Mouse (Mus musculus) kidney, embryonic 14.5 days (tissue): ENCODE measurements around the gene Crygc. TPM values are rescaled to one million over a fixed set of nuclear protein-coding genes. Genes with fewer than 3 reads are reported as not detected.

Experiments
- ATAC-seq: fragments of 200-750 bp; cut with Nextera tagmentation; 2 replicates; pipeline ENCODE4 v1.8.0; 2017; ENCODE audit warnings: moderate number of reproducible peaks, mild to moderate bottlenecking, moderate TSS enrichment, moderate library complexity; ENCODE audit not compliant: low FRiP score, low TSS enrichment
- H3K27ac ChIP-seq: fragments of 300-500 bp; sonication (generic); 2 replicates; pipeline ENCODE4 v1.5.1; 2014; ENCODE audit warnings: low read depth, mild to moderate bottlenecking, low read length, moderate library complexity, mixed read lengths
- H3K27me3 ChIP-seq: fragments of 300-500 bp; sonication (generic); 2 replicates; pipeline ENCODE4 v1.6.1; 2014; ENCODE audit warnings: mild to moderate bottlenecking, low read length; ENCODE audit not compliant: control insufficient read depth, insufficient read depth
- H3K36me3 ChIP-seq: fragments of 300-500 bp; sonication (generic); 2 replicates; pipeline ENCODE4 v1.6.1; 2014; ENCODE audit warnings: low read length, mixed read lengths; ENCODE audit not compliant: control insufficient read depth, insufficient read depth
- H3K4me1 ChIP-seq: fragments of 300-500 bp; sonication (generic); 2 replicates; pipeline ENCODE4 v1.6.1; 2014; ENCODE audit warnings: low read length, mixed read lengths; ENCODE audit not compliant: control insufficient read depth, insufficient read depth
- H3K4me2 ChIP-seq: fragments of 300-500 bp; sonication (generic); replicated peaks from 2 replicates; pipeline ENCODE4 v1.6.1; 2014; ENCODE audit warnings: low read depth, mild to moderate bottlenecking, low read length
- H3K4me3 ChIP-seq: fragments of 300-500 bp; sonication (generic); 2 replicates; pipeline ENCODE4 v1.5.1; 2014; ENCODE audit warnings: mild to moderate bottlenecking, low read length
- H3K9ac ChIP-seq: fragments of 300-500 bp; sonication (generic); 2 replicates; pipeline ENCODE4 v1.6.1; 2014; ENCODE audit warnings: low read depth, mild to moderate bottlenecking, low read length, moderate library complexity
- H3K9me3 ChIP-seq: fragments of 300-500 bp; sonication (generic); 2 replicates; pipeline ENCODE4 v1.6.1; 2016; ENCODE audit warnings: low read length; ENCODE audit not compliant: control insufficient read depth
- WGBS: fragments of 180-500 bp; shearing (Covaris S2); extraction: QIAGEN DNeasy Blood & Tissue Kit; methylation state at CpG from one replicate; pipeline ENCODE4 v1.1.7; 2014; 5-methylcytosine and 5-hydroxymethylcytosine counted together
- polyA plus RNA-seq: library from polyadenylated mRNA; unstranded; fragments of >200 nt; fragmentation: Nextera tagmentation; extraction: Ambion mirVana; gene quantifications from 2 replicates; pipeline ENCODE4 v1.2.1, GENCODE M21; 2014

Crygc gene
- polyA plus RNA-seq, 1 experiment from 2014 or later, result not detected

DNA sequence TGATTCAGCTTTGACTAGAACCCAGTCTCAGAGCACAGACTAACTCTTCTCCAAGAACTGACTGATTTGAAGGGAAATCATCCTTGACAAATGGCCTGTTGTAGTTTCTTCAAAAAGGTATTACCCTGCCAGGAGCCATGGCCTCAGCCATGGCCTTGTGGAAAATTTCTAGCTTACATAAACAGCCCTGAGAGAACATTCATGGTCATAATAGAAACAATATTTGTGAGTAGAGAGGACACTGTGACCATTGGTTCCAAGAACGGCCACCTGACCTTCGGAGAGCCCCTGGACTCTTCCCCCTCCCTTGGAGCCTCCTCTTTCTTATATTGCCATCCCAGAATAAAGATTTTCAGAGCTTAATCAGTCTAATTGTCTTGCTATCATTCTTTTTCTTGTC is 30.1 kb downstream of the Crygc start:
- no peak overlapping the region for H3K4me2 ChIP-seq
- H3K4me3 ChIP-seq, result no peak overlapping the region
- H3K27ac ChIP-seq, result no peak overlapping the region
- WGBS, result 90% methylated on average over 2 of the region's 2 CpGs
- no peak overlapping the region for H3K9ac ChIP-seq
- no peaks in the 10 kb centered on the region for H3K4me1 ChIP-seq
- no peaks in the 10 kb centered on the region for H3K9me3 ChIP-seq
- no peaks in the 10 kb centered on the region for H3K27me3 ChIP-seq
- no peak for ATAC-seq
- no peaks in the 10 kb centered on the region for H3K36me3 ChIP-seq

DNA sequence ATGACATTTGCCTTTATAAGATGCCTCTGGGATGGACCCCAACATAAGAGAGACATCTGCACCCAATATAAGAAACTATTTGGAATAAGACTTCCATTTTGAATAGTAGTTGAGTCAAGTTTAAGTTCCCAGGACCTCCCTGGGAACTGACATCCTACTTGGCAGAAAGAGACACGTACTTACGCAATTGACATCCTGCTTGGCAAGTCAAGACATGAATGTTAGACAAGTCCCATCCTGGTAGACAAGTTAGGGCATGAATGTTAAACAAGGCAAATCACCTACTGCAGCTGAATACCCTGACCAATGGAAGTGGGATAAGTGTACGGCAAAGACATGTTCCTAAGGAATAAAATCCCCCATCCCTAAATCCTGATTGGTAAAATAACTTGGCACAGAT is 31.7 kb downstream of the Crygc start:
- H3K4me3 ChIP-seq, result no peak overlapping the region
- WGBS, result 98% methylated on average over 3 of the region's 3 CpGs
- no peaks in the 10 kb centered on the region for H3K9me3 ChIP-seq

GRCm38 (mm10) chr1:65040806-65041205 is 32.7 kb downstream of the Crygc start:
- 62% methylated on average over 6 of the region's 6 CpGs for WGBS
- Histone ChIP-seq H3K9me3 (no peaks in the 10 kb centered on the region), H3K36me3 (no peaks in the 10 kb centered on the region), H3K9ac (no peak overlapping the region), H3K4me2 (no peak overlapping the region), H3K4me3 (no peak overlapping the region), H3K27ac (no peak overlapping the region), H3K27me3 (no peaks in the 10 kb centered on the region), H3K4me1 (no peaks in the 10 kb centered on the region)
- no peak for ATAC-seq

More for the DNA sequence above, 31.7 kb downstream of the Crygc start:
- ATAC-seq, result no peak
- Histone ChIP-seq H3K27ac (no peak overlapping the region), H3K27me3 (no peaks in the 10 kb centered on the region), H3K4me2 (no peak overlapping the region), H3K4me1 (no peaks in the 10 kb centered on the region), H3K9ac (no peak overlapping the region), H3K36me3 (no peaks in the 10 kb centered on the region)

DNA sequence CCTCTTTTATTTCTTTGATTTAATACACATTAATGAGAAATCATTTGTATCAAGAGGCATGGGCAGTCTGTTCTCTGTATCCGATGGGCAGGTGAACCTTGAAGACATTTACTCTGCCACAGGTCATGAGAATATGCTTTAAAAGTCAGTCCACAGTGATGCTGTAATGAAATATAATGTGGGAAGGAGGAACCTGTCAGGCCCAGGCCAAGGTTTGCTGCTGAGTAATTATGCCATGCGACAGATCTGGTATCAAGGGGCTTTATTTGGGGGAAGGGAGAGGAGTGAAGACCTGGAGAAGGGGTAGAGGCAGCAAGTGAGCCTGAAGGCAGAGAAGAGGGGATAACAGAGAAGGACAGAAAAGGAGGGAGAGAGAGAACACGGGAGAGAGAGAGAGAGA is 33.8 kb downstream of the Crygc start:
- no peak for ATAC-seq
- H3K36me3 ChIP-seq, result no peaks in the 10 kb centered on the region
- WGBS, result 83% methylated on average over 3 of the region's 3 CpGs
- H3K9ac ChIP-seq, result no peak overlapping the region
- H3K27ac ChIP-seq, result no peak overlapping the region
- no peaks in the 10 kb centered on the region for H3K9me3 ChIP-seq
- H3K27me3 ChIP-seq, result no peaks in the 10 kb centered on the region
- no peak overlapping the region for H3K4me3 ChIP-seq
- H3K4me1 ChIP-seq, result no peaks in the 10 kb centered on the region
- H3K4me2 ChIP-seq, result no peak overlapping the region

DNA sequence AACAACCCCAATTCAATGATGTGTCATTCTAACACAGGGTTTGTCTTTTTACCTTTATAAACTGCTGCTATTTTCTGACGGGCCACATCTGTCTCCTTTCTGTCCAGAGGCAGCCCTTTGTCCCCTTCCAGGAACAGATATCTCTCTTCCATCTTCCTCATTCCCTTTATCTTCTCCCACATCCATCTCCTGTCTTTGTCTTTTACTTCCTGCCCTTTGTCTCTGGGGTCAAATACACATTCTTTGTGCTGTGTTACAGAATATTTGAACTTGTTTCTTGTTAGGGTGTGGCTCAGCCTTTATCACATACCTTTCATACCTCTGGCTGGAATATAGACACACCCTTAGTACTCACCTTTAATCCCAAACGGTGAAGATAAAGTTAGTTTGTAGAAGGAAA is 35.9 kb downstream of the Crygc start:
- WGBS, result 81% methylated on average over 2 of the region's 2 CpGs

GRCm38 (mm10) chr1:65035513-65035912 is 38.0 kb downstream of the Crygc start:
- H3K4me2 ChIP-seq, result no peak overlapping the region

More for the DNA sequence above, 35.9 kb downstream of the Crygc start:
- no peak overlapping the region for H3K4me3 ChIP-seq
- no peak for ATAC-seq
- no peak overlapping the region for H3K4me2 ChIP-seq
- H3K27ac ChIP-seq, result no peak overlapping the region
- H3K36me3 ChIP-seq, result no peaks in the 10 kb centered on the region
- H3K9ac ChIP-seq, result no peak overlapping the region
- no peaks in the 10 kb centered on the region for H3K9me3 ChIP-seq
- no peaks in the 10 kb centered on the region for H3K4me1 ChIP-seq
- no peaks in the 10 kb centered on the region for H3K27me3 ChIP-seq

GRCm38 (mm10) chr1:65032641-65033040 is 40.8 kb downstream of the Crygc start, which contains the start of gene Akr1cl:
Akr1cl (minus strand) TSS chr1:65032759.
- H3K36me3 ChIP-seq, result no peaks in the 10 kb centered on the region
- H3K4me3 ChIP-seq, result no peak within 1 kb of the TSS
- H3K27me3 ChIP-seq, result no peaks in the 10 kb centered on the region
- no peaks in the 10 kb centered on the region for H3K4me1 ChIP-seq
- H3K4me2 ChIP-seq, result no peak within 1 kb of the TSS
- no peak within 1 kb of the TSS for H3K27ac ChIP-seq
- no peak within 1 kb of the TSS for H3K9ac ChIP-seq
- ATAC-seq, result no peak
- H3K9me3 ChIP-seq, result no peaks in the 10 kb centered on the region

More at GRCm38 (mm10) chr1:65035513-65035912, 38.0 kb downstream of the Crygc start:
- no peak overlapping the region for H3K4me3 ChIP-seq
- H3K27ac ChIP-seq, result no peak overlapping the region
- H3K9me3 ChIP-seq, result no peaks in the 10 kb centered on the region
- no peak overlapping the region for H3K9ac ChIP-seq
- ATAC-seq, result no peak
- no peaks in the 10 kb centered on the region for H3K27me3 ChIP-seq
- WGBS, result 34% methylated on average over 3 of the region's 3 CpGs
- H3K36me3 ChIP-seq, result no peaks in the 10 kb centered on the region
- H3K4me1 ChIP-seq, result no peaks in the 10 kb centered on the region

DNA sequence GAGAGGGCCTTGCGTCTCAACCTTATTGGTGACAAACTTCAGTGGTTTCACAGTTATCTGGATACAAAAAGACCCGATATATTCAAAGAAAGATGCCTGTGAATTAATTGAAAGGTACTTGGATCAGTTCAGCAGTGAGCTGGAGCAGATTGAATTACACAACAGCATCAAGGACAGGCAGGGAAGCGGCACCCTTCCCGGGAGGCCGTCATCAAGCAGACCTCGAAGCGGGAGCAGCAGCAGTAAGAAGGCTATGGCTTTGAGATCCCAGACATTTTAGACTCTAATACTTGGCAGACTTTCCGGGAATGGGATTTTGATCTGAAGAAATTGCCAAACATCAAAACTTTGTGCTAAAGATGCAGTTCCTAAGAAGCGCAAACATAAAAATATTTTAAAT is 45.3 kb downstream of the Crygc start:
- H3K9me3 ChIP-seq, result no peaks in the 10 kb centered on the region
- no peak overlapping the region for H3K4me3 ChIP-seq
- WGBS, result 49% methylated on average over 9 of the region's 9 CpGs
- H3K4me1 ChIP-seq, result no peaks in the 10 kb centered on the region
- ATAC-seq, result no peak
- H3K27ac ChIP-seq, result no peak overlapping the region
- H3K4me2 ChIP-seq, result no peak overlapping the region
- H3K9ac ChIP-seq, result no peak overlapping the region
- no peaks in the 10 kb centered on the region for H3K36me3 ChIP-seq
- H3K27me3 ChIP-seq, result no peaks in the 10 kb centered on the region
